Mouse (Mus musculus): ENCODE measurements at regions not wholly inside any gene's neighbourhood (a gene's known extent, or its start where the extent isn't known, plus 50 kb on each side); places are given as distances from the start of the nearest gene placed in this dataset.

- H3K27ac ChIP-seq (ENCODE audit: insufficient read depth, low read depth), result no peak overlapping the region
- H3K4me1 ChIP-seq (ENCODE audit: control insufficient read depth in 1 of 2, insufficient read depth in 2 of 2), result no peaks in the 10 kb centered on the region
- no peaks in the 10 kb centered on the region for H3K36me3 ChIP-seq (replicated peaks in 1 of 2; ENCODE audit: control insufficient read depth in 1 of 2, insufficient read depth in 1 of 2, low read length in 1 of 2)
- no peaks in the 10 kb centered on the region for H3K79me2 ChIP-seq (replicated peaks; ENCODE audit: control insufficient read depth, extremely low read depth, insufficient read depth, poor library complexity, severe bottlenecking)
- H3K4me3 ChIP-seq (replicated peaks in 1 of 3; ENCODE audit: low read depth in 2 of 3, low read length in 2 of 3, poor library complexity in 1 of 3), result no peak overlapping the region
- TF ChIP-seq UBTF (IDR thresholded peaks at IDR 0.05; ENCODE audit: low read depth, low read length) (no peak), ZC3H11A (IDR thresholded peaks at IDR 0.05; ENCODE audit: low read depth, low read length) (no peak), NELFE (IDR thresholded peaks at IDR 0.05; ENCODE audit: low read depth, low read length) (no peak), E2F4 (IDR thresholded peaks at IDR 0.05; ENCODE audit: insufficient replicate concordance, low read depth, low read length) (no peak), MYC (IDR thresholded peaks at IDR 0.05; ENCODE audit: low read depth, low read length) (no peak), CTCF (conservative IDR thresholded peaks at IDR 0.05 in 1 of 2, IDR thresholded peaks at IDR 0.05 in 1 of 2; ENCODE audit: low read depth in 2 of 2, low read length in 2 of 2) (no peak), MEF2A (IDR thresholded peaks at IDR 0.05; ENCODE audit: borderline replicate concordance, low read depth, low read length) (no peak), MAFK (IDR thresholded peaks at IDR 0.05; ENCODE audit: insufficient replicate concordance, low read length) (no peak), RAD21 (IDR thresholded peaks at IDR 0.05; ENCODE audit: low read depth, low read length) (no peak), IRF4 (IDR thresholded peaks at IDR 0.05; ENCODE audit: low read depth, low read length) (no peak), MAX (IDR thresholded peaks at IDR 0.05; ENCODE audit: low read length) (no peak), MXI1 (IDR thresholded peaks at IDR 0.05; ENCODE audit: low read depth, low read length) (no peak)
- dilution Hi-C loops (cut with MboI; ENCODE audit: extremely low pct_ligation_motif_present, extremely low pct_unique_long_range_greater_than_20kb, low sequenced_read_pairs) (no loop called here), in situ Hi-C loops (cut with MboI; ENCODE audit: low pct_ligation_motif_present, low pct_unique_long_range_greater_than_20kb, low sequenced_read_pairs) (no loop called here)
- no peaks in the 10 kb centered on the region for H3K9me3 ChIP-seq (replicated peaks; ENCODE audit: low read length)
- H3K4me2 ChIP-seq (ENCODE audit: insufficient read depth, low read depth, poor library complexity, severe bottlenecking), result no peak overlapping the region
- H3K27me3 ChIP-seq (replicated peaks), result no peaks in the 10 kb centered on the region
- no peak for DNase-seq (ENCODE audit: extremely low read depth)
- no peak overlapping the region for H3K9ac ChIP-seq (ENCODE audit: insufficient read depth, low read depth)
Observed at GRCm38 (mm10) chr17:9870237-9870636, 200.7 kb upstream of the Pabpc6 start.

- TF ChIP-seq RCOR1 (conservative IDR thresholded peaks at IDR 0.05; ENCODE audit: low read depth, low read length) (no peak), MXI1 (IDR thresholded peaks at IDR 0.05; ENCODE audit: low read depth, low read length) (no peak), POLR2AphosphoS2 (IDR thresholded peaks at IDR 0.05; ENCODE audit: low read depth, low read length) (no peak), JUN (IDR thresholded peaks at IDR 0.05; ENCODE audit: insufficient read depth, low read depth, low read length) (no peak), POLR2A (IDR thresholded peaks at IDR 0.05; ENCODE audit: low read depth, low read length) (no peak)
- Histone ChIP-seq H3K4me2 (ENCODE audit: insufficient read depth, low read depth, poor library complexity, severe bottlenecking) (no peak overlapping the region), H3K9me3 (replicated peaks; ENCODE audit: low read length) (no peaks in the 10 kb centered on the region), H3K79me2 (replicated peaks; ENCODE audit: control insufficient read depth, extremely low read depth, insufficient read depth, poor library complexity, severe bottlenecking) (no peaks in the 10 kb centered on the region), H3K36me3 (replicated peaks in 1 of 2; ENCODE audit: control insufficient read depth in 1 of 2, insufficient read depth in 1 of 2, low read length in 1 of 2) (no peaks in the 10 kb centered on the region), H3K4me1 (ENCODE audit: control insufficient read depth in 1 of 2, insufficient read depth in 2 of 2) (no peaks in the 10 kb centered on the region), H3K27ac (ENCODE audit: insufficient read depth, low read depth) (no peak overlapping the region), H3K27me3 (replicated peaks) (no peaks in the 10 kb centered on the region), H3K4me3 (replicated peaks in 1 of 3; ENCODE audit: low read depth in 2 of 3, low read length in 2 of 3, poor library complexity in 1 of 3) (no peak overlapping the region), H3K9ac (ENCODE audit: insufficient read depth, low read depth) (no peak overlapping the region)
- in situ Hi-C loops (cut with MboI; ENCODE audit: low pct_ligation_motif_present, low pct_unique_long_range_greater_than_20kb, low sequenced_read_pairs) (no loop called here), dilution Hi-C loops (cut with MboI; ENCODE audit: extremely low pct_ligation_motif_present, extremely low pct_unique_long_range_greater_than_20kb, low sequenced_read_pairs) (no loop called here)
- DNase-seq (ENCODE audit: extremely low read depth), result no peak
Observed at GRCm38 (mm10) chr17:9868747-9869281, 199.3 kb upstream of the Pabpc6 start.
